Mouse (Mus musculus) cerebellum, postnatal 36 days (tissue): ENCODE results near the gene Sept3.
"Not testable (repeated sequence)": the region's sequence is repeated elsewhere in the genome, so short reads cannot be mapped to it uniquely, and the experiment has no call there.

Source experiments
- DNase-seq, 2 experiments: peaks; one replicate each; pipeline ENCODE4 v3.0.0; 2021 to 2022; ENCODE audit warnings: mixed read lengths in 2 of 2

Sept3 gene

DNA sequence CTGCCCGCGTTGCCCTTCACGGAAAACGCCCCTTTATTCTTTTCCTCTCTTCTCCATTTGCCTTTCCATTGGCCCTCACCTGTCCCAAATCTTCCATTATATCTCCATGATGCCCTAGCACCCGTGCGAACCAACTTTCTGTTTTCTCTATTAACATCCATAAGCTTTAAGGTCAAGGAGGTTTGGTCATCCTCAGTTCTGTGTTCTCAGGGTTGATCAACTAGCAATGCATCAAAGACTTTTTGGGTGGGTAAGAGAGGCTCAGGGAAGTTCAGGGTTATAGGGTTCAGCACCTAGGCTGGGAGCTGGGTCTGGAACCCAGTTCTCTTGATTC lies at the start of gene Sept3:
TSS of gene Sept3 (plus strand) at position 301 of the 334 bp plus-strand sequence.
- no peak for DNase-seq

GRCm38 (mm10) chr15:82225769-82226168 lies 48.9 kb upstream of the Sept3 start:
- DNase-seq = no peak

DNA sequence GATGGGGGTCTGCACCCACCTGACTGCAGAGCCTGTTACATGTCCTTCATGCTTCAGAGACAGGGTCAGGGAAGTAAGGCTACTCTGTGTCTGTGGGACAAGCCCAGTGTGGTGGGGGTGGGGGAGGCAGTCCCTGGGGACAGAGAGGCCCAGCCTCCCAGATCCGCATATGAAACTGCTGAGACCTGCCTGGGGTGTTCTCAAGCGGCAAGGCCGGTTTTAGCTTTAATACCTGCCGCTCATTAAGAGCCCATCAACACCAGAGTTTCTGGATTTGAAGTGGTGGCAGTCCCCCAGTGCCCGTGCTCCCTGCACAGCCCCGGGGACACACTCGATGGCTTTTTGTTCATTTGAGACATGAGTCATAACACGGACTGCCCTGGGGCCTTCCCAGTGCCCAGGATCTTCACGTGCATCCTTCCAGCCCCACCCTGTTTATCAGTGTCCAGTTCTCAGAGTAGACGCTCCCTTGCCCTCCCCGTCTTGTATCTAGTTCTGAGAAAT lies 45.1 kb upstream of the Sept3 start:
- no peak for DNase-seq

- no peak for DNase-seq
Measured at GRCm38 (mm10) chr15:82230098-82230611, 44.5 kb upstream of the Sept3 start.

GRCm38 (mm10) chr15:82231100-82231499 lies 43.6 kb upstream of the Sept3 start:
- DNase-seq = no peak

DNA sequence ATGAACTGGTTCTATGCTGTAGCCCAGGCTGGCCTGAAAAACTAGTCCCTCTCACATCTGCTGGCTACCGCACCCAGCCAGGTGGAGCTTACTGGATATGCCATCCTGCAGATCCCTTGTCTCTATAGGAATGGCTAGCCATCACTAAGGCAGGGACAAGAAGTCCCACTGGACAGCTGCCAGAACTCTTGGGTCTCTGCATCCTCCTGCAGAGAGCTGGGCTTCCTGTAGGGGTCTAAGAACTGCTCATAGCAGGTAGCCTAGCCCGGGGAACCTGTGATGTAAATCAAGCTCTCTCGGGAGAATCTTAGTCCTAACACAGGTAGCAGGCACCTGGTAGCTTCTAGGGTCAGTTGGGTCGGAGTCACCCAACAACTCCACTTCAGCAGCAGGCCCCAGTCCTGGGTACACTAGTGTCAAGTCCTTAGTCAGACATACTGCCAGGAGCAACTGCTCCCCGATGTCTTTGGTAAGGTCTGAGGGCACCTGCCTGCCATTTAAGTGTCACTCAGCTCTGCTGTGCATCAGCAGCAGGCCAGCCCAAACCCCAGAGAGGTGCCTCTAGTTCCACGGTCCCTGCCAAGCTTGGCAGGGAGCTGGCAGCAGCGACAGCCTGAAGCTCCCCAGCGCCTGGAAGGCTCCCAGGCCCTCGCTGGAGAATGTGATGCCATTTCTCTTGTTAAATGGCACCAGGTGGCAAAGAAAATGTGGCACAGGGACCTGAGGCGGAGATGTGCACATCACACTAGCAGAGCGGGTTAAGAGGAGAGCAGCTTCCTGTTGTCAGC lies 42.9 kb upstream of the Sept3 start:
- peak; percentile 88 to 91 for DNase-seq

GRCm38 (mm10) chr15:82232651-82233050 lies 42.0 kb upstream of the Sept3 start:
- DNase-seq = no peak

DNA sequence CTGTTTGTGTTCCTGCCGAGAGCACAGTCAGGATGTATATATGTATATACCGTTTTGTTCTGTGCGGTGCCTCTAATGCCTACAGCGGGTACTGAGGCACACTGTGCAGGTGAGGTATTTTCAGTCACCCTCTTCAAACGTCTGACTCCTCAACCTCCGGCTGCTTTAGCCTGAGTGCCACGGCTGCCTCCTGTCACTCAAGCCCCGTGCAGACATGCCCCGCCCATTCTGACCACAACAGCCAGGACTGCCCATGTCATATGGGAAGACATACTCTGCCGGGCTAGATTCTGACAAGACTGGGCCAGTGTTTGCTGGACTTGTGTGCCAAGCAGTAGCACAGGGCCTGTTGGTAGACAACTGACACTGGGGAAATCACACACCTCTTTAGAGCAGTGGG lies 39.0 kb upstream of the Sept3 start:
- no peak for DNase-seq

DNA sequence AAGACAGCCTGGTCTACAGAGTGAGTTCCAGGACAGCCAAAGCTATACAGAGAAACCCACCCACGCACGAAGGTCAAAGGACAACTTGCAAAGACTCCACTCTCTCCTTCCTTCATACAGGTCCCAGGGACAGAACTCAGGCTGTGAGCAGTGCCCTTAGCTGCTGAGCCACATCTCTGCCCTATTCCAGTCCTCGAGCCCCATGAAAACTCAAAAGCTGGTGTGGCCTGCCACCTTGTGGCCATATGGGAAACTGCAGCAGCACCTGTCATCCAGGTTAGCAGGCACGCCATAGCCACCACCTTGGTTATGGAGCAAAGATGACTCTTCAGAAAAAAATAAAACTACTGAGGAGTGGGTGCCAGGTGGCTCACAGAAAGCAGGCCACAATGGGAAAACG lies 38.1 kb upstream of the Sept3 start:
- DNase-seq = peak; percentile 94 to 98

GRCm38 (mm10) chr15:82243311-82243710 lies 31.4 kb upstream of the Sept3 start:
- DNase-seq = no peak

DNA sequence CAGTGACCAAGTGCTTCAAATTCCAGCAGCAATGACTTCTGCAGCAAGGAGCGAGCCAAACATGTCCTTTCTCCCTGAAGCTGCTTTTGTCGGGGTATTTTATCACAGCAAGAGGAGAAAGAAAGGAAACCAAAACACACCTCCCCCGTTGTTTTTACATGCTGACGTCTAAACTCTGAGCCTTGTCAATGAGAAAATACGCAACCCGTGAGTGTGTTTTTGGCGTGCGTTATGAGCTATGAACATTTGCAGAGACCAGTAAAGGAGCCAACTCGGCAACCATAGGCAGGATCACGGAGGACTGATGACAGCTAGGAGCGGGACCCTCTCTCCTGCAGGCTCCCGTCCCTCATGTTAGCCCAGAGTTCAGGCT lies 31.0 kb upstream of the Sept3 start:
- no peak for DNase-seq

DNA sequence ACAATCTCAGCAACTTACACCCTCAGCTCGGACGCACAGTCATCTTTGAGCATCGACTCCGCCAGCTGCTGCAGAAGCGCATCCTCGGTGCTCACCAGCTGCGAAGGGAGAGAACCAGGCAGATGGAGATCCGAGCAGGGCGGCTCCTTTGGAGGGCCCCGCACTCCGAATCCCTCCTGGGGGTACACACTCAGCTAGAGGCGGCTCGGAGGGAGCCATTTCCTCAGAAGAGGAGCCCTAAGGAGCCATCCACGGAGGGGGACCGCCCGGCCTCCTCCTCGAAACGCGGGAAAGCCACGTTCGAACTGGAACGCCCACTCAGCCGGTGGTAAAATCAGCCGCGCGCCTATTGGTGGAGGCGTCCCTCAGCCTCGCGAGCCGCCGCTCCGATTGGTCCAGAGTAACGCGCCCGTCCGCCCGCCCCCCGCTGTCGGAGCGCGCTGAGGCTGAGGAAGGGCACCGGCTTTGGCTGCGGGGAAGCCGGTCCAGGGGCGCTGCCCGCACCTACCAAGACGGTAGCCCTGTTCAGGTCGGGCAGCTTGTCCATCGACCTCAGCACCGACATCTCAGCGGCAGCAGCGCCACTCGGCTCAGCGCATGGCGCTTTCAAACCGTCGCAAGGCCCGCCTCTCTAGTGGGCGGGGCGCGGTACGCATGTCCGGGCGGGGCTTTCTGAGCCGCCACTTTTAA lies 30.4 kb upstream of the Sept3 start, which contains the start of gene Cenpm:
TSS of gene Cenpm (minus strand) at position 634 of the 690 bp plus-strand sequence.
- peak; percentile 92 to 94 for DNase-seq

DNA sequence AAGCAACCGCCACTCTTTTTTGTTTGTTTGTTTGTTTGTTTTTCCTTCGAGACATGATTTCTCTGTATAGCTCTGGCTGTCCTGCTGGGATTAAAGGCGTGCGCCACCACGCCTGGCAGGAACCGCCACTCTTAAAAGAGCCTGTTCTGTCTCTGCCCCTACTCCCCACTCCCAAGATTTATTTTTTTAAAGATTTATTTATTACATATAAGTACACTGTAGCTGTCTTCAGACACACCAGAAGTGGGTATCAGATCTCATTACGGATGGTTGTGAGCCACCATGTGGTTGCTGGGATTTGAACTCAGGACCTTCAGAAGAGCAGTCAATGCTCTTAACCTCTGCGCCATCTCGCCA lies 29.9 kb upstream of the Sept3 start:
- DNase-seq = not testable (repeated sequence)

DNA sequence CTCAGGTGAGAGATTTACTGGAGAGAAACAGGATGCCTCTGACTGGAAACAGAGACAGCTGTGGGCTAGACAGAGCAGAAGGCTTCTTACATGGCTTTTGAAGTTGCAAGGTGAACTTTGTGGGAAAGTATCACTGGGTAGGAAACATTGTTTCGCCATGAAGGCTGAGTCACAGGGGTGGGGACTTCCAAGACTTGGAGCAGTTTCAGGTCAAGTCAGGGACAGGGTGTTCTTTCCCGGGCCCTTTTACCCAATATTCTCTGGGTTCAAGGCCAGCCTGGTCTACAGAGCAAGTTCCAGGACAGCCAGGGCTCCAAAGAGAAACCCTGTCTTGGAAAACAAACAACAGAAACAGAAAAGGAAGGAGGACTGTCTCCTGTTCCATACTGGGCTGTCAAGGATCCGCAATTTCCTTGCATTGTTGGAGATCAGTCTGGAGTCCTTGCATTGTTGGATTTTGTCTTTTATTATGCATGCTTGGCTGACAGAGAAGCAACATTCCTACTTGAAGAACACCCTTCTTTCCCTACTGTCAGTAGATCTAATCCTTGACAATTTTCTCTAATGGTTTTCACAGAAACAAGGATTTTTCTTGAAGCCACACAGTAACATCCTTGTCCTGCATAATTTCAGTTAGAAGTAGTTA lies 27.4 kb upstream of the Sept3 start:
- no peak for DNase-seq

DNA sequence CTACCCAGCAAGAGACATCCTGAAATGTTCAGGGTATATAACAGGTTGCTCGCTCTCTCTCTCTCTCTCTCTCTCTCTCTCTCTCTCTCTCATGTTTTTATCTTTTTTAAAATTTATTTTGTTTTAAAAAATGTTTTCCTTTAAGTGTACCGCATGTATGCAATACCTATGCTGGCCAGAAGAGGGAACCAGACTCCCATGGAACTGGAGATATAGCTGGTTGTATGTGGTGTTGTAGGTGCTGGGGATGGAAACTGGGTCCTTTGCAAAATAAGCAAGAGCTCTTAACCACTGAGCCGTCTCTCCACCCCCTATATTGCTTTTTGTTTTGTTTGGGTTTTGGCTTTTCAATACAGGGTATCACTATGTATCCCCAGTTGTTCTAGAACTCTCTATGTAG lies 23.1 kb upstream of the Sept3 start:
- no peak for DNase-seq

- no peak for DNase-seq
Measured at GRCm38 (mm10) chr15:82252097-82252496, 22.6 kb upstream of the Sept3 start, which contains the start of gene 1500009C09Rik. Gene 1500009C09Rik, plus strand, starts transcription at chr15:82252397.

- no peak for DNase-seq
Measured at GRCm38 (mm10) chr15:82255248-82255647, 19.4 kb upstream of the Sept3 start.

- peak; percentile 60 to 72 for DNase-seq
Measured at GRCm38 (mm10) chr15:82255944-82256383, 18.7 kb upstream of the Sept3 start.

- peak; percentile 77 to 82 for DNase-seq
Measured at GRCm38 (mm10) chr15:82259510-82259909, 15.2 kb upstream of the Sept3 start.

DNA sequence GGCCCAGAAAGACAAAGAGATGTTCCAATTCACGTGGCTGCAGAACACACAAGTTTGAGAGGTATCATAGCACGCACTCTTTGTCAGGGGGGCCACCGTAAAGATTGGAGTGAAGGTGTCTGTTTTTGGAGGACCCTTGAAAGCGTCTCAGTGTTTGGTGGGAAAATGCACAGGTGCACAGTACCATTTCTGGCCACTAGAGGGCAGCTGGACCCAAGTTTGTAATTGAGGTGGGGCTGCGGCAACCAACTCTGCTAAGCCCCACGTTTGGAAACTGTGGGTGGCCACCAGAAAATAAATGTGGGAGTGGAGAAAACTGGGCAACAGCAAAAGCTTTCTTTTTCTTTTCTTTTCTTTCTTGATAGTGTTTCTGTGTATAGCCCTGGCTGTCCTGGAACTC lies 8.3 kb upstream of the Sept3 start:
- peak; percentile 77 to 85 for DNase-seq

DNA sequence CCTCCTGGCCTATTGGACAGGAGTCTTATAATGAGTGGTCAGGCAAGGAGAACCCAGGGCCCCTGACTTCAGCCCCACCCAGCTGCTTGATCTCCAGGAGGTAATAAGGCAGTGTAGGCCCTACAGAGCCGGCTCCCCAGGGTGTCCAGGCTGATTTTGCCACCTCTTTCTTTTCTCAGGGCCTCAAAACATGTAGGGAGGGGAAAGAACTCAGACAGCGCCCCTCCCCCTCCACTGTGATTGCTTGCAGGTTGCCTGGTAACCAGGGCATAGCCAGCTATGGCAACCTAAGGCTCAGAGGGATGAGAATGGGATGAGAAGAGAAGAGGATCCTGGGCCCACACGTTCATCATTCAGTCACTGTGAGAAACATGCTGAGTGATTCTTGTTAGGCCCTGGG lies 6.5 kb upstream of the Sept3 start:
- DNase-seq = no peak

GRCm38 (mm10) chr15:82268783-82269182 lies 5.9 kb upstream of the Sept3 start:
- DNase-seq = peak; percentile 65 to 69

GRCm38 (mm10) chr15:82271201-82271600 lies 3.5 kb upstream of the Sept3 start:
- DNase-seq = peak; percentile 80 to 88
